Mouse (Mus musculus) thymus, adult 2 months (tissue): Measurements from ENCODE around the gene 9130023H24Rik. TPM values are rescaled to one million over a fixed set of nuclear protein-coding genes. Genes with fewer than 3 reads are reported as not detected.

Experiments used
- DNase-seq: peaks from one replicate; pipeline ENCODE4 v3.0.0; 2021
- H3K27ac ChIP-seq: fragments of 200-500 bp; 2 replicates; pipeline ENCODE4 v1.5.1; 2012; ENCODE audit warnings: low read length, control low read depth; ENCODE audit not compliant: control insufficient read depth, insufficient read depth
- H3K27me3 ChIP-seq: fragments of 200-500 bp; 2 replicates; pipeline ENCODE4 v1.6.1; 2012; ENCODE audit warnings: mild to moderate bottlenecking, low read length, moderate library complexity, mixed read lengths; ENCODE audit not compliant: control insufficient read depth, insufficient read depth
- H3K36me3 ChIP-seq: fragments of 200-500 bp; 2 replicates; pipeline ENCODE4 v1.6.1; 2012; ENCODE audit warnings: mild to moderate bottlenecking, low read length, moderate library complexity; ENCODE audit not compliant: control insufficient read depth, insufficient read depth
- H3K4me1 ChIP-seq: fragments of 200-500 bp; replicated peaks from 2 replicates; pipeline ENCODE4 v1.6.1; 2012; ENCODE audit warnings: low read length; ENCODE audit not compliant: control insufficient read depth, insufficient read depth
- H3K4me3 ChIP-seq: fragments of 200-500 bp; 2 replicates; pipeline ENCODE4 v1.5.1; 2012; ENCODE audit warnings: mild to moderate bottlenecking, low read length, control low read depth, moderate library complexity; ENCODE audit not compliant: control insufficient read depth, insufficient read depth
- CTCF ChIP-seq: fragments of 200-500 bp; IDR thresholded peaks from 2 replicates; pipeline ENCODE4 v1.5.1; 2012; ENCODE audit warnings: mild to moderate bottlenecking, control low read depth, low read length, moderate library complexity, borderline replicate concordance; ENCODE audit not compliant: control insufficient read depth, poor library complexity, insufficient read depth; ENCODE audit errors: extremely low read depth
- POLR2A ChIP-seq: fragments of 200-500 bp; IDR thresholded peaks from 2 replicates; pipeline ENCODE4 v1.6.1; 2012; ENCODE audit warnings: mild to moderate bottlenecking, low read length, control low read depth, moderate library complexity; ENCODE audit not compliant: control insufficient read depth, poor library complexity, insufficient read depth; ENCODE audit errors: extremely low read depth
- WGBS: fragments of 180-500 bp; shearing (Covaris S2); methylation state at CpG from one replicate; pipeline ENCODE4 v1.1.7; 2018; 5-methylcytosine and 5-hydroxymethylcytosine counted together
- polyA plus RNA-seq: library from polyadenylated mRNA; depleted of rRNA; stranded (reverse); fragments of >200 nt; gene quantifications from 2 replicates; pipeline ENCODE4 v1.2.3, GENCODE M21; 2012

9130023H24Rik gene
- polyA plus RNA-seq, 1 experiment = 2.4 TPM

- no peak overlapping the region for H3K27ac ChIP-seq
- no peak overlapping the region for H3K4me3 ChIP-seq
- DNase-seq = no peak
- H3K4me1 ChIP-seq = no peaks in the 10 kb centered on the region
- H3K36me3 ChIP-seq = peaks cover 8% of the 10 kb centered on the region
- TF ChIP-seq CTCF = no peak
- no peak for TF ChIP-seq POLR2A
- no peaks in the 10 kb centered on the region for H3K27me3 ChIP-seq
- WGBS = 94% methylated on average over 6 of the region's 6 CpGs
Observed at GRCm38 (mm10) chr7:128276051-128276450, 38.2 kb upstream of the 9130023H24Rik start.

- TF ChIP-seq CTCF (no peak), POLR2A (no peak)
- no peak for DNase-seq
- WGBS = 95% methylated on average over 9 of the region's 9 CpGs
Observed at GRCm38 (mm10) chr7:128271496-128271895, 33.7 kb upstream of the 9130023H24Rik start.

GRCm38 (mm10) chr7:128270431-128270850 lies 32.6 kb upstream of the 9130023H24Rik start:
- H3K36me3 ChIP-seq = peaks cover 4% of the 10 kb centered on the region
- H3K27me3 ChIP-seq = no peaks in the 10 kb centered on the region
- 85% methylated on average over 13 of the region's 13 CpGs for WGBS
- TF ChIP-seq POLR2A = no peak
- TF ChIP-seq CTCF = no peak
- H3K4me3 ChIP-seq = no peak overlapping the region
- no peak overlapping the region for H3K27ac ChIP-seq
- DNase-seq = no peak
- no peaks in the 10 kb centered on the region for H3K4me1 ChIP-seq

More at GRCm38 (mm10) chr7:128271496-128271895, 33.7 kb upstream of the 9130023H24Rik start:
- Histone ChIP-seq H3K36me3 (peaks cover 8% of the 10 kb centered on the region), H3K27me3 (no peaks in the 10 kb centered on the region), H3K4me3 (no peak overlapping the region), H3K27ac (no peak overlapping the region), H3K4me1 (no peaks in the 10 kb centered on the region)

- Histone ChIP-seq H3K4me3 (no peak overlapping the region), H3K4me1 (no peaks in the 10 kb centered on the region), H3K36me3 (peaks cover 4% of the 10 kb centered on the region; the same call in 1 of the 2 replicates), H3K27ac (no peak overlapping the region), H3K27me3 (no peaks in the 10 kb centered on the region)
- TF ChIP-seq CTCF (no peak), POLR2A (no peak)
- 88% methylated on average over 7 of the region's 7 CpGs for whole genome bisulfite sequencing
- no peak for DNase-seq
Observed at GRCm38 (mm10) chr7:128267813-128268212, 30.0 kb upstream of the 9130023H24Rik start.

GRCm38 (mm10) chr7:128267391-128267790 lies 29.6 kb upstream of the 9130023H24Rik start:
- 71% methylated on average over 13 of the region's 13 CpGs for WGBS
- H3K27me3 ChIP-seq = no peaks in the 10 kb centered on the region
- peaks cover 4% of the 10 kb centered on the region; the same call in 1 of the 2 replicates for H3K36me3 ChIP-seq
- no peak for TF ChIP-seq POLR2A
- no peak for TF ChIP-seq CTCF
- H3K27ac ChIP-seq = no peak overlapping the region
- H3K4me3 ChIP-seq = no peak overlapping the region
- no peaks in the 10 kb centered on the region for H3K4me1 ChIP-seq
- DNase-seq = no peak

- Histone ChIP-seq H3K27ac (no peak overlapping the region), H3K4me1 (no peaks in the 10 kb centered on the region), H3K36me3 (no peaks in the 10 kb centered on the region), H3K4me3 (no peak overlapping the region), H3K27me3 (no peaks in the 10 kb centered on the region)
- WGBS = 84% methylated on average over 5 of the region's 5 CpGs
- no peak for DNase-seq
- TF ChIP-seq CTCF (no peak), POLR2A (no peak)
Observed at GRCm38 (mm10) chr7:128266056-128266455, 28.2 kb upstream of the 9130023H24Rik start.

GRCm38 (mm10) chr7:128265411-128265810 lies 27.6 kb upstream of the 9130023H24Rik start, which contains the start of gene Slc5a2:
Gene Slc5a2, plus strand, starts transcription at chr7:128265657.
- 92% methylated on average over 6 of the region's 6 CpGs for WGBS

More at GRCm38 (mm10) chr7:128265411-128265810, 27.6 kb upstream of the 9130023H24Rik start, which contains the start of gene Slc5a2:
- no peaks in the 10 kb centered on the region for H3K36me3 ChIP-seq
- no peak for DNase-seq
- no peaks in the 10 kb centered on the region for H3K27me3 ChIP-seq
- H3K4me1 ChIP-seq = no peaks in the 10 kb centered on the region
- H3K4me3 ChIP-seq = no peak within 1 kb of the TSS
- TF ChIP-seq CTCF = no peak
- TF ChIP-seq POLR2A = no peak
- no peak within 1 kb of the TSS for H3K27ac ChIP-seq
